Mouse (Mus musculus): ENCODE measurements around the gene Eef1g.

GRCm38 (mm10) chr19:8952241-8952640 is 14.6 kb upstream of the Eef1g start:
- TF ChIP-seq CTCF (conservative IDR thresholded peaks at IDR 0.05; ENCODE audit: insufficient read depth, insufficient read length, low read depth, low read length): no peak
- TF ChIP-seq POLR2A (IDR thresholded peaks at IDR 0.05; ENCODE audit: low read depth, low read length): no peak

All from kidney, adult 2 months (tissue).